Mouse (Mus musculus) naive thymus-derived CD4-positive, alpha-beta T cell, adult 2 months (primary cell): Measurements from ENCODE around the gene Nt5c2.
"Not testable (repeated sequence)": the region's sequence is repeated elsewhere in the genome, so short reads cannot be mapped to it uniquely, and the experiment has no call there.

Experiments used
- DNase-seq: peaks from one replicate; pipeline ENCODE4 v3.0.0-alpha.2; 2011; ENCODE audit warnings: low read depth

Gene Nt5c2

DNA sequence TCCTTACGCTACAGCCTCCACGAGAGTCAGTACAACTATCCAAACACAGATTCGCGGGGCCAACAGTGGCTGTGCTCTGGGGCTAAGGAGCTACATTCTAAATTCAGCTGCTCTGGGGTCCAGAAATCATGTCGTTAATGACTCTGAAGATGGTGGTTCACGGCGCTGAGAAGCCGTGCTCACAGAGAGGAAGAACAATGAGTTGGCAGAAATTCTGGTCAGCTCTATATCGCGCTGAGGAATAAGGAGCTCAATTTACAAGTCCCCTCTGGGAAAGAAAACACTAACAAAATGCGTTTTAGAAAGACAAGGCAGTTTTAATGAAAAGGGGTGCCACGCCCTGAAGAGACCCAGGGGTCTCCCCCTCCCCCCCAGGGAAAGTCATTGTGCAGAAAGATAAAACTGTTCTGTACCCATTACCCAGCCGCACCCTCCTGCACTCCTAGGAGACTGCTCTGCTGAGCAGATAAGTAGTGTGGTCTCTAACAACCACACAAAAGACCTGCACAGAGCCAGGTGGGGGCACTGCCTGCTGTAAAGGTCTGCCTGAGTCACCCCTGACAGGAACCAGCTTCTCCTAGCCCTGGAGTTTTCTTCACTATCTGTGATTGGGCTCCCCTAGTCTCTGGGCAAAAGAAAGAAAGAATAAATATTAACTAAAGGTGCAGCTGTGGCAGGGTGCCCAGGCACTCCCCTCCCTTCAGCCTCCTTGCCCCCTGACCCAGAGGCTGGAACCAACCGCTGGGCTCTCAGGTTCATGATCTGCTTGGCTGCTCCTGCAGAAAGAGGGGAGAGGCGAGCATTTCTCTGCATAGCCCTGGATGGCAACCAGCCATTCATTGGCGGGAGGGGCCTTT is 26.5 kb downstream of the Nt5c2 start:
- no peak for DNase-seq

DNA sequence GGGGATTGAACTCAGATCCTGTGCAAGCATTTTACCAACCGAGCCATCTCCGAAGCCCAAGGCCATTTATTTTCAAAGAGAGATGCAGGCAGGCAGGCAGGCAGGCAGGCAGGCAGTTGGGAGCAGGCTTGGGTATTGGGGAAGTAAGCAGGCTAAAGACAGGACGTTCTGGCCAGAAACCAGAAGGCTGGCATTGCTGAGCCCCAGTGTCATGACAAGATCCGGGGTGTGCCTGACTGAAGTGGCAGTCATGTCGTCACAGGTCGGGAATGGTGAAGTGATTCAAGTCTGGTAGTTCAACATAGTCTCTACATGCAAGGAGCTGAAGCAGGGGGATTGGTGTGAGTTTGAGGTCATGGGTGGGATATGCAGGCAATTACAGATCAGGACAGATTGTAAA is 27.3 kb downstream of the Nt5c2 start:
- DNase-seq, result no peak

DNA sequence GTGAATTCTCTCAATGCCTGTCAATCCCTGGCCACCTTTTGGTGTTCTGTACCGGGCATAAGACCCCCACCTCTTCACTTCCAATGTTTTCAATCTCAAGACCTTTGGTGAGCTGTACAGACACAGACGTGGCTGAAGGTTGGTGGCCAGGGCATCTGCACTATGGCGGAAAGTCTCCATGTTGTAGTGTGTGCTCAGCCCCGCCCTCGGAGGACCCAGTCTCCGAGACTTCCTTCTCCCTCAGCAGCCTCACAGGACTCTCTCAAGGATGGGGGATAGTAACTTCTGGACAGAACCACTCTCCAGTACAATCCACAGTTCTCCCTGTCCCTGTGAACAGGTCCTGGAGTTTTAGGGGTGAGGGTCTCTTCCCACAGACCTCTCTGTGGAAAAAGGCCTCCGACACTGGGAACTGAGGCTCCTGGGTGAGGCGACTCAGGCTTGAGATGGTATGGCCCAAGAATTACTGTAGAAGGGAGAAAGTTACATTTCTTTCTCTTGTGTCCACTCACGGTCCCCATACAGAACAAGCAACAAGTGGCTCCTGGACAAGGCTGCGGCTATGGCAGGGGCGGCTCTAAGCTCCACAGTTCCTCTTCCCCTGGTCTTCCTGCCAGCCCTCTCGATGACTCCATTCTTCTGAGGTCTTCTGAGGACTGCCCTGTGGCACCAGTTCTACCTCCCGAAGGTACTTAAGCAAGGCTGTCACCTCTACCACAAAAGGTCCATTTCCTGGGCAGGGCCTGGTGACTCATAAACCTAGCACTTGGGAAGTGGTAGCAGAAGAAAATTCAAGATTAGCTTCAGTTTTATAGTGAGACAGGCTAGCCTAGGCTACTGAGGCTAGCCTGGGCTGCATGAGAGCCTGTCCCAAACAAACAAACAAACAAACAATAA is 30.0 kb downstream of the Nt5c2 start:
- no peak for DNase-seq

DNA sequence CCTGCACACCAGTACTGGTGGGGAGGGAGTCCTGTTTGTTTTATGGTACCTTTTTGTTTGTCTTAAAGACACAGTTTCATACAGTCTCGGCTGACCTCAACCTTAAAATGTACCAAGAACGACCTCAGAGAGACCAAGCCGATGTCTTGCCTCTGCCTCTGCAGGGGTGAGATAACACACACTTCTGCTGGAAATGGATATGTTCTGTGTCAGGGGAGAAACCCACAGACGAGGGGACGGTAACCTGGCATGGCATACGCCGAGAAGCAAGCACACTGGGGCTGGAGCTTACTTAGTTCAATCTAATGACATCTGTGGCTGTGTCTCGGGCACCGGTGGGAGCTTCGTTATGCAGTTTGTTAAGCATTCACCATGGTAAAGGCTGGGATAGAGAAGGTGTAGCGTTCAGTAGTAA is 31.0 kb downstream of the Nt5c2 start:
- DNase-seq, result peak; percentile 35

DNA sequence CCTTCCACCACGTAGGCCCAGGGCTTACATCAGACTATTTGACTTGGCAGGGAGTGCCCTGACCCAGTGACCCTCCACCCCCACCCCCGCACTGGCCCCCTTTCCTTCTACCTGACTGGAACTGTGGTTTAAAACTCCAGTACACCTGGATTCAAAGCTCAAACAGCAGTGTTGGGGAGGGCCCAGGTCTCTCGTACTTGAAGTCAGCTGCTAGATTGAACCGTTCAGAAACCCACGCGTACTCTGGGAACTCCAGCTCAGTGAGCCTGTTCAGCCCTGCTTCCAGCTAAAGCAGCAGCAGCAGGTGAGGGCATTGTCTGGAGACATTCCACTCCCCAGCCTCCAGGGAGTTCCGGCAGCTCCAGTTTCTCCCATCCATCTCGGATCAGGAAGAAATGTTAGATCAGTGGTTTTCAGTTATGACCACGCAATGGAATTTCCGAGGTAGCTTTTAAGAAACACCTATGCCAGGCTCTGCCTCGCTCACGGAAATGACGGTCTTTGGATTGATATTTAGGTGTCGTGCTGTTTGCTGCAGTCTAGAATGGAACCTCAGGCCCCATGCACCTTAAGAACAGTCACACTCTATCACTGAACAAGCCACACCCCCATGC is 31.5 kb downstream of the Nt5c2 start:
- DNase-seq, result no peak

DNA sequence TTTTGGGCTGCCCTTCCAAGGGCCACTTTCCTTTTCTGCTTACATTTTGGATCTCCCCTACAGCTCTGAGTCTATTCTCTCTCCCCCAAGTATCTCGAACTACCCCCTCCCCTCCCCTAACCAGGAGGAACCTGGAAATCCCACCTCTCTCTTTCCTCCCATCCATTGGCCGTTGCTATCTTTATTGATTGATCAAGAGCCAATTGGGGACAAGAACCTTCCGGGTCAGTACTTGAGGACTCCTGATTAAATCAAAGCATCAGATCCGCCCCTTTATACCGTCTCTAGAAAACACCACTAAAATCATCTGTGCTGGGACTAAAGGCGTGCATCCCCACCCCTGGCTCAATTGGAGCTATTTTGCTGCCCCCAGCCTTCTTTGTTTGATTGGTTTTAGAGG is 33.5 kb downstream of the Nt5c2 start:
- no peak for DNase-seq

DNA sequence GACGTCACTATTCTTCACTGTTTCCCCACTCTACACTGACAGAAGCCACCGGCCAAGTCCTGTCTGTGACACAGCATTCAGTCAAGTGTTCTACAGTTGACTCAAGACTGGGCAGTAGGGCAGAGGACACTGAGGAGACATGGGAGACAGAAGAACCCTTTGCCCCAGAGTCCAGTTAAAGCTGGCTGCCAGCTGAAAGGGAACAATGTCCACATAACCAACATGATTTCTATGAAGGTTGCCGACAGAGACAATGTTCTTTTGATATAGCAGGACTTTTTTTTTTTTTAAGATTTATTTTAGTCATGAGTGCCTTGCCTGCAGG is 35.2 kb downstream of the Nt5c2 start:
- DNase-seq, result no peak

DNA sequence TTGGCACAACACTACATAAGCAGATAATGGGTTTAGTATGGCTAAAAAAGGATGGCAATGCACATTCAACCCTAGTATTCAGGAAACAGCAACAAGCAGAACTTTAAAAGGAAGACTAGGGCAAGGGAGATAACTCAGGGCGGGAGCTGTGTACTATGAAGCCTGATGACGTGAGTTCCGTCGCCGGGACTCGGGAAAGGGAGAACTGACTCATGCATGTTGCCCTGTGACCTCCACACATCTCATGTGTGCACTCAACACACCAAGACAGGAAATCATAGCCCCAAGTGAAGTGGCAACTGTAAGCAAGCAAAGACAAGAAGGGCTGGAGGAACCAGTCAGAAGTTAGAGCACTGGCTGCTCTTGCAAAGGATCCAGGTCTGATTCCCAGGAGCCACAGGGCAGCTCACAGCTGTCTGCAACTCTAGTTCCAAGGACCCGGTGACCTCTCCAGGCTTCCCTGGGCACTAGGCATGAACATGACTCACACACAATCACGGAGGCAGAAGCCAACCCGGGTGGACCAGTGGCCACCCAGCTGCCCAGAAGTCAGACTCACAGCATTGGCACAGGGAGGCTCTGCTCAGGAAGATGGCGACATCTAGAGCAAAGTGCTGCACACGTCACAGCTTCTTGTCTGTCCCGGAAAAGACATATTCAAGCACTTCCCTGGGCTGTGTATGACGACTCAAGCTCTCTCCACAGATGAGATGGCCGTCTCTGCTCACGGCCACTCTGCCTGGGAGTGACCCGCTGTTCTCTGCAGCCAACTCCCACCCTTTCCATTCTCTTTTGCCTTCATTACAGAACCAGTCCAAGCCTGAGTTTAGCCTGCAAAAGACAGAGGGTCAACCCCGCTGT is 35.8 kb downstream of the Nt5c2 start:
- DNase-seq, result no peak

DNA sequence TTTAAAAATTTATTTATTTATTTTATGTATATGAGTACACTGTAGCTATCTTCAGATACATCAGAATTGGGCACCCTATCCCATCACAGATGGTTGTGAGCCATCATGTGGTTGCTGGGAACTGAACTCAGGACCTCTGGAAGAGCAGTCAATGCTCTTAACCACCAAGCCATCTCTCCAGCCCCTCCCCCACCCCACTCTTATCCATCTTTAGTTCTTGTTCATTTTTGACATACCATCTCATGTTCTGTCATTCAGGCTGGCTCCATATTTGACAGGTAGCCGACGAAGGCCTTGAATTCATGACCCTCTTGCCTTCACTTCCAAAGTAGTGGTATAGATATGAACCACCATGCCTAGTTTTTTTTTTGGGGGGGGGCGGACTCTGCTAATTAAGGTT is 36.9 kb downstream of the Nt5c2 start:
- DNase-seq, result not testable (repeated sequence)

DNA sequence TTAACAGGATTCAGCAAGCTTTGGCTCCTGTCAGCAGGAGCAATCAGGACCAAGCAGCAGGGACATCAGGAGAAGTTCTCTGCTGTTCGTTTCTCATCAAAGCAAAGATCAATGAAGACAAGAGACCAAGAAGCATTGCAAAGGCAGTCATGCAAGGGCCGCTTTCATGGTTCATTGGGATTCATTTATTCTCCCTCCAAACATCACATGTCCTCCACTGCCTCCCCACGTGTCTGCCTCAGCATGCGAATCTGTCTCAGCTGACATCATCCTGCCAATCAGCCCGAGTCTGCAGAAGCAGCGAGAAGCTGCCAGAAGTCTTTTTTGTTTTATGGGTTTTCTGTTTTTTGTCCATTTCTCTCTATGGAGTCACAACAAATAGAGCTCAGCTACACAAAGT is 37.5 kb downstream of the Nt5c2 start:
- no peak for DNase-seq

DNA sequence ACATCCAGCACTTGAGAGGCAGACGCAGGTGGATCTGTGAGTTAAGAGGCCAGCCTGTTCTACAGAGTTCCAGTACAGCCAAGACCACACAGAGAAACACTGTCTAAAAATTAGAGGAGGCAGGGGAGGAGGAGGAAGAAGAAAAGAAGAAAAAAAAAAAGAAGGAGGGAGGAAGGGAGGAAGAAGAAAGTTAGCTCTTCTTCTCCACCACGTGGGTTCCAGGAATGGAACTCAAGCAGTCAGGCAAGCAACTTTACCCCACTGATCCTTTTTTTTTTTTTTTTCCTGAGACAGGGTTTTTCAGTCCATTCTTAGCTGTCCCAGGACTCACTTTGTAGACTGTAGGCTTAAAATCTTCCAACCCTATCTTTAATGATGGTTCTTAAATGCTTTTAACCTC is 38.2 kb downstream of the Nt5c2 start:
- no peak for DNase-seq

DNA sequence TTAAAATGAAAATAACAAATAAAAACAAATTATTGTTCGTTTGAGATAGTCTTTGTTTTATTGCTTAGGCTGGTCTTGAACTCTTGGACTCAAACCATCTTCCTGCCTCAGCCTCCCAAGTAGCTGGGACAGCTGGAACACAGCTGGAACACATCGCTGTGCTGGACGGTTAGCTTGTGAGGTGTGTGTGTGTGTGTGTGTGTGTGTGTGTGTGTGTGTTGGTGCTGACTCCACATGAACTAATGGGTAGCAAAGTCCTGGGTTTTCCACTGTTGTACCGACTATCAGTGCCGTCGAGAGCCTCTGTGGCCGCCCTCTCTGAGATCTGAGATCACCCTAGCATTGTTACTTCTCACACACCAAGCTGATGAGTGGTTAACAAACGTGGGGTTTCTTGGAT is 39.0 kb downstream of the Nt5c2 start:
- no peak for DNase-seq

DNA sequence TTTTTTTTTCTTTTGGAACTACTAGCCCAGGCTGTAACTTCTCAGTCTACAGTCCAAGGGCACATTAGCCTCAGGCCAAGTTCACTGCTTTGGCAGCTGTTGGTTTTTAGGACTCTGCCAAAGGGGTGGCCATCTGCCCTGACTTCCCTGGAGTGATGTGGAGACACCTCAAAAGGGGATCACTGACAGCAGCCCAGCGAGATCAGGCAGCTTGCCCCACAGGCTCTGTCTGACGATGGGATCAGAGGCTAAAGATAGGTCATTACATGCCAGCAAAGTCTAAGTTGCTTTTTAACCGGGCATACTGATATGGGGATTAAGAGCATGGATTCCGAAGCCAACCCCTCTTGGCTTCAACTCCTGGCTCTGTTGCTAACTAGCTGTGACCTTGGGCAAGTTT is 39.4 kb downstream of the Nt5c2 start:
- no peak for DNase-seq

DNA sequence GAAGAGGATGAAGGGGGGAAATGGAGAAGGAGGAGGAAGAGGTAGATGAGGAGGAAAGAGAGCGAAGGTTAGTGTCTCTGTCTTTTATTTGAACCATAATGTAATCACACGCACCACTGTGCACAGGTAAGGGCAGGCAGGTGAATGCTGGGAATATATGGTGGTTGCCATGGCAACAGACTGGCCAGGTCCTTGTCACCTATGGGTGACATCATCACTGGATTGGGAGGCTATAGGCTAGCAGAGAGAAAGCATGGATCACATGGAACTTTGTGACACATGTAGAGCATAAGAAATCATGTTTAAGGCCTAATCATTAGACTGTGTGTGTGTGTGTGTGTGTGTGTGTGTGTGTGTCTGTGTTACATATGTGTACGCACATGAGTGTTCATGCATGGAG is 42.8 kb downstream of the Nt5c2 start:
- no peak for DNase-seq

DNA sequence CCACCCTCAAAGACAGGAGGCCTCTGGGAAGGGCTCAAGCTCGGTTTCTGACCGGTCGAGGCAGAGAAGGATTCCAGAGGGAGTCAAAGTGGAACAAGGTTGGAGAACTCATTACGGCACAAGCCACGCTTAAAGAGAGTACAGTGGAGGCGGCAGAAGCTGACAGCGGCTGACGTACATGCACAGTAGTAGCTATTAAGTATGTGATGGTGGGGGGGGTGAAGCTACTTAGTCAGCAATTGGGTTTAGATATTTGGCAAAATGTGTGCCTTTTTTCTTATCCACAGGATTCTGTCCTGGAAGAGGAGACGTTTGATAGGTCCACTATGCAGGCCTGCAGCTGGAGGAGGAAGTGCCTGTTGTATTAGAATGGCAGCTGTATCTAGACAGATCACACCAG is 43.2 kb downstream of the Nt5c2 start:
- DNase-seq, result no peak

DNA sequence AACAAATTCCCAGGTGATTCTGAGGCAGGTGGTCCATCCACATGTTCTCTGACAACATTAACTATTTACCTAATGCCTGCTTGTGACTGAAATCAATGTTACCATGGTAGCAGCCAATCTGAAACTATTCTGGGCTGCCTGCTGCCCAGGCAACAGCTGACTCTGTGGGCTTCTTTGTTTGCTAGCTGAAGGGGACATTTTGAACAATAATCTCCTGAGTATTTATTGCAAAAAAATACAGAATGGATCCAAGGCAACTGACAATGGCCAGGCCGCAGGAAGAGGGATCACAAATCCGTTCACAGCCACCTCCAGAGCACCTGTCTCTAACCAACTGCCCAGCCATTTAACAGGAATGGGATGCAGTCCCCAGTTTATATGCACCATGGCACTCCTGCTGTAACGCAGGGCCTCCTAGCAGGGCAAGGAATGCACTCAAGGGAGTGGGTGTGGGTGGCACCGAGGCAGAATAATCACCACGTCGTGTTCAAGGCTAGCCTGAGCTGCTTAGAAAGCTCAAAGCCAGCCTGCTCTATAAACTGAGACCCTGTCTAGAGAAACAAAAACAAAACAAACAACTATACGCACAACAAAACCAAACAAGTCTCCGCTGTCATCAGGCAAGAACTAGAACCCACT is 43.8 kb downstream of the Nt5c2 start:
- DNase-seq, result no peak

DNA sequence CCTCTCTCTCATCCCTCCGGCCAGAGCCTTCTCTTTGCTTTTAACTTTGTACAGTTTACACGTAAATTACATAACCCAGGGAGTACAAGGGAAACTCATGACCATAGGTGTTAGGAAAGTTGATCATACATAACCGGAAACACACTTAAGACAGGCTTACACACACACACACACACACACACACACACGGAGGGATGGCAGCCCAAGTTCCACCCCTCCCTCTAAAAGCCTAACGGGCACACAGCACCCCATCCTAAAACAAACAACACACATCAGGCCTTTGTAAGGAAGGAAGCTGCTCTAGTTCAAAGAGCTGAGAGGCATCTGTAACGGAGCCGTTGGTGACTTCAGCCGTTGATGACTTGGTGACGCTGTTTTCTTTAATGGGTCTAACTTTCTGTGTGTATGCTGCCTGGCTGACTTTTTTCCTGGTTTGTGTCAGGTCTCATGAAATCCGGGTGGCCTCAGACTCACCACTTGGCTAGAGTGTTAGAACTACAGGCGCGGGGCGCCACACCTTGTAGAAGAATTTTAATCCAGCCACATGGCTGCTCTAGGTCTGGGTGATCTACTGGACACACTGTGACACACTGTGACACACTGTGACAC is 44.7 kb downstream of the Nt5c2 start:
- DNase-seq, result peak; percentile 71

DNA sequence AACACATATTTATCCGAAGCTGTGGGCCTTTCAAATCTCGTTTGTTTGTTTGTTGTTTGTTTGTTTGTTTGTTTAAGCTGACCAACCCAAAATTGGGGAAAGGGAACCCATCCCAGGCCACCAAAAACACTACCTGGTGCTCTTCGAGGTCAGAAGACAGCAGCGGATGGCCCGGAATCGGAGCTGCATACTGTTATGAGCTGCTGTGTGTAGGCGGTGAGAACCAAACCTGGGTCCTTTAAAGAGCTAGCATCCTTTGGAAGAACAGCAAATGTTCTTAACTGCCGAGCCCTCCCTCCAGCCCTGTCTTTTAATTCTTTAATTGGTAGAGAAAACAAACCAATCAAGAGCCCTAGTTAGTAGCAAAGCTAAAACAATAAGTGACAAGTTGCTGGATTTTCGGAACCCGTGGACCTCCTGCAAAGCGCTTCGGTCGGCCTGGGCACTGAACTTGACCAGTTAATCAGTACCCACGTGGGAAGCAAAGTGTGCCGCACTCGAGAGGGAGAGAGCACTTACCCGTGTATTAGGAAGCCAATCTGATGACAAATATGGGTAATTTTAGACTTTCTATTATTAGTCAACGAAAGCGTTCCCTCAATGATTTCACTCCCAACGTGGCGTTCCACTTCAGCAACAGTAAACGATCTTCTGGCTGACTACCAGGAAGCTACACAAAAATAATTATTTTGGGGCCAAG is 45.5 kb downstream of the Nt5c2 start:
- no peak for DNase-seq

DNA sequence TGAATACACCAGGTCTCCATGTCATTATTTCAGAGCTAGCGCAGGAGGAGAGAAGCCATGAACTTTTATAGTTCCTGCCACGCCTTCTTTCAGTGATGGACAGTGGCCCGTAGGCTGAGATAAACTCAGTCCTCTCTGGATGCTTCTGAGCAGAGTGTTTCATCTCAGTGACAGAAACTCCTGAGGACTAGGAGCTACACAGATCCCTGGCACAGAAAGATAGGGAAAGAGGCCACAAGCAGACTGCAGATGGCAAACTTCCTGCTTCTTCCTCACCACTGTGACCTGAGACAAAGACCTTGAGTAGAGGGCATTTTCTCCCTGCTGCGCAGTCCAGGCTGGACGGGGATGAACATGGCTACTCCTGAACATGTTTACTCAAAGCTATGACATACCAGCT is 46.1 kb downstream of the Nt5c2 start:
- DNase-seq, result no peak

DNA sequence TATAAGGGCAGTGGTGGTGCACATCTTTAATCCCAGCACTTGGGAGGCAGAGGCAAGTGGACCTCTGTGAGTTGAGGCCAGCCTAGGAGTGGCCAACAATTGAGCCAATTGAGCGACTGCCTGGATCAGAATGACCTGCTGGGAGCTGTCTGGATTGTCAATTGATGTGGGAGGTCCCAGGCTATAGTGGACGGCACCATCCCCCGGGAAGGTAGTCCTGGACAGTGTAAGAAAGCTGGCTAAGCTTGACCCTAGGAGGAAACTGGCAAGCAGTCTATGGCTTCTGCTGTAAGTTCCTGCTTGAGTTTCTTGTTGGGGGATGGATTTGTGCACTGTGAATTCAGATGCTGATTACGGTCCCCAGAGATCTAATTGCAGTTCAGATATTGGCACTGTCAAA is 47.1 kb downstream of the Nt5c2 start:
- DNase-seq, result no peak
